Mouse (Mus musculus): Measurements from ENCODE around the gene Tlk1. TPM values are rescaled to one million over a fixed set of nuclear protein-coding genes. Genes with fewer than 3 reads are reported as not detected.

Tlk1 gene
- polyA plus RNA-seq, 1 experiment from 2014 or later, result 101 TPM

DNA sequence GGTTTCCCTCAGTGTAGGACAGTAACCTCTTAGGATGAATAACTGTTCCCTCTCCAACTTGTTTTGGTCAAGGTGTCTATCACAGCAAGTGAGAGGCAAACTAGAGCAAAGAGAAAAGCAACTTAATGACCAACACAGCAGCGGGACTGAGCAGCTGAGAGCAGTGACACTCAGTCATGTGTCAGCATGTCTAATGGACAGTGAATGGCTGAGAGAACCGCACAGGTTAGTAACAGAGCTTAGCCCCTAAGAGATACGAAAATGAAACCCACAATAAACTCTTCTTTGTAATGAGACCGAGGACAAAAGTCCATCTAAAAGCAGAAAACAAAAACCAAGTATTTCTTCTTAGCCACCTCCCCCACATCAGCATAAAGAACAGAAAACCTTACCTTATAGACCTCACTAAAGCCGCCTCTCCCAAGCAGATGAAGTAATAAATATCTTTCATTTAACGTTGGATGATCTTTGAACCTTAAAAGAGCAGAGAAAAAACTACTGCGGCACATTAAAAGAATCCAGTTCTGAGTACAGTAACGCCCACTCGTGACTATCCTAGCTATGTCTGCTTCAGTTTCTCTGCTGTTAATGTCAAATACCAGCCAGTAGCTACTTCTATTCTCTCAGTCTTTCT lies 101.8 kb downstream of the Tlk1 start:
- WGBS (ENCODE audit: missing documents), result 95% methylated on average over 9 of the region's 9 CpGs
- H3K79me2 ChIP-seq (ENCODE audit: inconsistent target), result no peaks in the 10 kb centered on the region
- no peak overlapping the region for H3K4me3 ChIP-seq (ENCODE audit: inconsistent target)
- no peak overlapping the region for H3K27ac ChIP-seq
- peaks cover 63% of the 10 kb centered on the region for H3K36me3 ChIP-seq (ENCODE audit: inconsistent target)

DNA sequence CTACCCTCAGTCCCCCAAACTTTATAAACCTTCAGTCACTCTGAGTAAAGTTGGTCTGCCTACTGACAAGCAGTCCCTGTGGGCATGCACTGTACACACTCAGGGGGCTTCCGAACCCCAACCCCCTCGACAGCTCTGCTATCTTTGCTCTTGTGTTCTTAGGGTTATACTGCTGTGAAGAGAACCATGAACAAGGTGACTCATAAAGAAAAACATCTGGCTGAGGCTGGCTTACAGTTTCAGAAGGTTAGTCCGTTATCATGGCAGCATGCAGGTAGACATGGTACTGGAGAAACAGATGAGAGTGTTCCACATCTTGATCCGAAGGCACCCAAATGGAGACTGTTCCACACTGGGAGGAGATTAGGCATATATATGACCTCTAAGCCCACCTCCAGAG lies 114.7 kb downstream of the Tlk1 start:
- Histone ChIP-seq H3K36me3 (ENCODE audit: inconsistent target) (peaks cover 54% of the 10 kb centered on the region), H3K4me3 (ENCODE audit: inconsistent target) (no peak overlapping the region), H3K27ac (no peak overlapping the region), H3K79me2 (ENCODE audit: inconsistent target) (no peaks in the 10 kb centered on the region)
- WGBS (ENCODE audit: missing documents), result 100% methylated on average over 4 of the region's 4 CpGs

DNA sequence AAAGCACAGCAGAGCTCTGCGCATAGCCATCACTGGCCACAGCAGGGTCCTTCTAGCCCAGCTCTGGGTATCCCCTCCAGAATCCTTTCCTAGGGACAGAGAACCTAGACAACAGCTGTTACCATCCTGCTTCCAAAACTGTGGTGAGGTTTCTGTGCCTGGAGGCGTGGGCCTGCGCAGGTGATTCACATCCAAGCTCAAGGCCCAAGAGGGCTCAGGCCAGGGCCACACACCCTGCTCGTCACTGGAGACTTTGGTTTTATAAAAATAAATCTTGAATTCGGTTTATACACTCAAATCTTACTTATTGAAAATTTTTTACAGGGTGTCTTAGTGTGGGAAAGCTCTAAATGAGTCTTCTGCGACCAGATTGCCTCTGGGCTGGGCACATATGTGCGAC lies 115.3 kb downstream of the Tlk1 start:
- H3K27ac ChIP-seq, result no peak overlapping the region
- 91% methylated on average over 7 of the region's 7 CpGs for WGBS (ENCODE audit: missing documents)
- no peaks in the 10 kb centered on the region for H3K79me2 ChIP-seq (ENCODE audit: inconsistent target)
- no peak overlapping the region for H3K4me3 ChIP-seq (ENCODE audit: inconsistent target)
- H3K36me3 ChIP-seq (ENCODE audit: inconsistent target), result peaks cover 48% of the 10 kb centered on the region

DNA sequence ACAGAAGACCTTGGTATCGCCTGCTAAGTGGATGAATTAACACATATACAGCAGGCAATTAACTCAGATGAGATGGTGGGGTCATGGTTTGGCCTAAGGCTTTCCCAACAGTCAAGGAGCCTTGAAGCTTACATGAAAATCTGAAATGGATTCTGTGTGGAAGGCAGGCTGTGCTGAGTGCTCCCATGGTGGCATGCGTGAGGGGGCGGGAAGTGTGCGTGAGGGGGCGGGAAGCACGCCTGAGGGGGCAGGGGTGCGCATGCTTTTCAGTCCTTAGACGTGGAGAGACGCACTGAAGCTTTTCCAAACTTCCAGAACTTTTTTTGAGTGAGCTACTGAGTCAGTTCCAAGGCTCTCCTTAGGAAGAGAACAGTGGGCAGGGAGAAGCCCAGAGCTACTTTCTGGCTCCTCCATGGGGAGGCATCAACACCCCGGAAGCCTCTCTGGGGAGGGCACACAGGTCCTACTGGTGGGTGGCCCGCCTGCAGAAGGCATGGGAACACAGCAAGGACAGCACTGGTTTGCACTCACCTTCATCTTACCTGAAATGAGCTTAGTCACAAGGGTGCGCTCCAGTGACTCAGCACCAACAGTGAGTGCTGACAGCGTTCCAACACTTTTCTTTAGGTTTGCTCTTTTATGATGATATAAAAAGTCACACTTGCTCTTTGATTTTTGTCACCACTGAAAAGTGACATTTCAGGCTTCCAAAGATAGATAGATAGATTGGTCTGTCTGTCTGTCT lies 116.4 kb downstream of the Tlk1 start:
- H3K36me3 ChIP-seq (ENCODE audit: inconsistent target), result peaks cover 38% of the 10 kb centered on the region
- H3K27ac ChIP-seq, result no peak overlapping the region
- H3K79me2 ChIP-seq (ENCODE audit: inconsistent target), result no peaks in the 10 kb centered on the region
- H3K4me3 ChIP-seq (ENCODE audit: inconsistent target), result no peak overlapping the region
- WGBS (ENCODE audit: missing documents), result 89% methylated on average over 9 of the region's 13 CpGs

DNA sequence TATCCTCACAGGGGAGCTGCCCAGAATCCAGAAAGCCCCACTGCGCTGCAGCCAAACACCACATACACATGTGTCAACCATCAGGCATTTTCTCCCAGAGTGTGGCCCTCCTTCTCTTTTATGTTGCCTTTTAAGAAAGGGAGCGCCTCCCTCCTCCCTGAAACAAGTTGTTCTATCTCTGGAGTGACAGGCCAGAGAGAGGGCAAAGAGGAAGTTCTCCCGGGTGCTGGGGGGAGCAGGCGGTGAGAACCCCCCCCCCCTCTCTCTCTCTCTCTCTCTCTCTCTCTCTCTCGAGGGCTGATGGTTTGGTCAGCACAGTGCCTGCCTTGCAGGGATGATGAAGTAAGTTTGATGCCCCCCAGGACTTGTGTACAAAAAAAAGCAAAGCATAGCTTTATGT lies 123.1 kb downstream of the Tlk1 start:
- H3K4me3 ChIP-seq (ENCODE audit: inconsistent target), result no peak overlapping the region
- 31% methylated on average over 3 of the region's 5 CpGs for WGBS (ENCODE audit: missing documents)
- H3K36me3 ChIP-seq (ENCODE audit: inconsistent target), result no peaks in the 10 kb centered on the region
- H3K27ac ChIP-seq, result no peak overlapping the region
- no peaks in the 10 kb centered on the region for H3K79me2 ChIP-seq (ENCODE audit: inconsistent target)

DNA sequence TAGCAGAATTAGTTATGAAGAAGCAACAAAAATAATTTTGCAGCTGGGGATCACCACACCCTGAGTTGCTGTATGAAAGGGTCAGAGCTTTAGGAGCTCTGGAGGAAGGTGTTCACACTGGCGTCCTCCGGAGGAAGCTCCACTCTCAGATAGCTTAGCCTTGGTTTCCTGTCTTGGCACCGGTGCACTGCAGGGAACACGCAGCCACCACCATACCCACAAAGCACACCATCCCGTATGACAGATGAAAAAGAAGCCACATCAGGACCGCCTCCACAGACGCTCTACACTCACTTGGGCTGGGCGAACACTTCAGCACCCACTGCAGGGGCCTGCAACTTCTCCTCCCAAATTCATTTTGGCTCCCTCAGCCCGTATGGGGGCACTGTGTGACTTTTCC lies 124.0 kb downstream of the Tlk1 start:
- Histone ChIP-seq H3K4me3 (ENCODE audit: inconsistent target) (no peak overlapping the region), H3K36me3 (ENCODE audit: inconsistent target) (no peaks in the 10 kb centered on the region), H3K27ac (no peak overlapping the region), H3K79me2 (ENCODE audit: inconsistent target) (no peaks in the 10 kb centered on the region)
- WGBS (ENCODE audit: missing documents), result 48% methylated on average over 9 of the region's 9 CpGs

DNA sequence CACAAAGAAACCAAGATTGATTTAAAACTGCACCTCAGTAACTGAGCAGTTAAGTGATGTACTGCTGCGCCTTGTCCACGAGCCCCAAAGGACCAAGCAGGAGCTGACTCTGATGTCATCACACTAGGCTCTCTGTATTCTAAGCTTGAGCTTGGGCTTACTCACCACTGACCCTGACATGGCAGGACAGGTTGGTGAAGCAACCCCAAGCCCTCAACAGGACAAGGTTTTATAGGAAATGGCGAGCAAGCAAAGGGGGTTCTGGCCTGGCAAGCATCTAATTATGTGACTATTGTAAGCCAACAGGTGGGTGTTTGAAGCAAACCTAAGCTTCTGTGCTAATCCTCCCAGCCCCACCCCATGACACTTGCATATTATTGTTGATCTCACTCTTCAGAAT lies 124.7 kb downstream of the Tlk1 start:
- Histone ChIP-seq H3K27ac (no peak overlapping the region), H3K4me3 (ENCODE audit: inconsistent target) (no peak overlapping the region), H3K79me2 (ENCODE audit: inconsistent target) (no peaks in the 10 kb centered on the region), H3K36me3 (ENCODE audit: inconsistent target) (no peaks in the 10 kb centered on the region)
- WGBS (ENCODE audit: missing documents), result 97% methylated on average over 3 of the region's 3 CpGs

DNA sequence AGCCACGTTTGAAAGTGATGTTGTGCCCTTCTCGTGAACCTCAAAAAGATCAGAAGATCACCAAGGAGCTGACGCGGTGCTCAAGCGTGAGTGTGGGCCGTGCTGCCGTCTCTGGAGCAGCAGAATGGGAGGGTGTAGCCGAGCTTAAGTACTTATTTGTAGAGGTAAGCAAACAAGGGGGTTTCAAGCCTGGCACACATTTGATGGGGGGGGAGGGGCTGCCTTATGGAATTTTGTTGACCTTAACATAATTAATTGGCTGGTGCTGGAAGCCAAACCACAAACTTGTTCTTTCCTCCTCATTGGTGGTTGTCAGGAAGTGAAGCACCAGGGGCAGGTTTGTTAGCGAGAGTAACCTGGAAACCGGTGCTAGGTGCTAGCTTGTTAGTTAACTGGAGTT lies 129.8 kb downstream of the Tlk1 start:
- no peak overlapping the region for H3K27ac ChIP-seq
- H3K36me3 ChIP-seq (ENCODE audit: inconsistent target), result peaks cover 23% of the 10 kb centered on the region
- no peak overlapping the region for H3K4me3 ChIP-seq (ENCODE audit: inconsistent target)
- H3K79me2 ChIP-seq (ENCODE audit: inconsistent target), result no peaks in the 10 kb centered on the region
- WGBS (ENCODE audit: missing documents), result 96% methylated on average over 9 of the region's 10 CpGs

DNA sequence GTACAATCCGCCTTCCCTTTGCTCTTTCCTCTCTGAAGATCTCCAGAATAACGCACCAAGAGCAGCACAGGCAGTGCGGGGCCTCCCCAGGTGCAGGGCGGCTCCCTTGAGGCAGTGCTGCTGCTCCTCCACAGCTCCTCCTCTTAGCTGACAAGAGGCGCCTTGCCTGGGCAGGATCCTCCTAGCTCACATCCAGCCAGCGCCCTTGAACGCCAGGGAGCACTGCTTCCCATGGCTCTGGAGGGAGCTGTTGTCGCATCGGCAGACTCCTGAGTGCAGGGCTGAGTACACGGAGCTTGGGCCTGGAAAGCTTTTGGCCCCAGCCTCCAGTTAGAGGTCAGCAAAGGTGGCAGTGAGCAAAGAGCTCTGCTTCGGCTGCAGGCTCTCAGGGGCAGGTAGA lies 135.3 kb downstream of the Tlk1 start:
- WGBS (ENCODE audit: missing documents), result 94% methylated on average over 10 of the region's 11 CpGs
- Histone ChIP-seq H3K27ac (no peak overlapping the region), H3K36me3 (ENCODE audit: inconsistent target) (peaks cover 78% of the 10 kb centered on the region), H3K4me3 (ENCODE audit: inconsistent target) (no peak overlapping the region), H3K79me2 (ENCODE audit: inconsistent target) (no peaks in the 10 kb centered on the region)

DNA sequence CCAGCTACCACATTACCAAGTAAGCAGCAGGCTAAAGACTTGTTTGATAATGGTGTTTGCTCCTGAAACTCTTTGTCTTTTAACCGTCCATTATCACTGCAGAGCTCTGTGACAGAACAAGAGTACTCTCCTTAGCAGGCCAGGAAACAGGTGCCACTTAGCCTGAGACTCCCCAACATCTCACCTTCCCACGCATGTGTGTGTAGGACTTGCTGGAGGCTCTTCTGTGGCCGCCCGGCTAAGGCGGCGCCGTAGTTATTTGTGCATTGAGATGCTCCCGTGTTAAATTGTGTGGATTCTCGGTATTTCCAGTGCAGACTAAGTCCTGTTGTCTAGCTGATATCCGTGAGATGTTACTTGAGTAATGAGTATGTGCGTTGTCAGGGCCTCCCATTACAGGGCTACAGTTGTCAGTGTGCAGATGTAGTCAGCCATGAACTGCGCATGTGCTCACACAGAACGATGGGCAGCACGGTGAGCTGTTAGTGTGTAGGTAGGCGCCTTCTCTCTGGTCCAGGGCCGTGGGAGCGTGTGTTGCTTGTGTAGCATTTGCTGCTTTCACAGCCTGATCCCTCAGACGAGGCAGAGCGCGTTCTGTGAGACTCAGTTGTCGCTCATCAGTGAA lies 137.0 kb downstream of the Tlk1 start:
- H3K27ac ChIP-seq, result no peak overlapping the region
- no peak overlapping the region for H3K4me3 ChIP-seq (ENCODE audit: inconsistent target)
- H3K36me3 ChIP-seq (ENCODE audit: inconsistent target), result peaks cover 93% of the 10 kb centered on the region
- 95% methylated on average over 16 of the region's 21 CpGs for WGBS (ENCODE audit: missing documents)
- no peaks in the 10 kb centered on the region for H3K79me2 ChIP-seq (ENCODE audit: inconsistent target)

DNA sequence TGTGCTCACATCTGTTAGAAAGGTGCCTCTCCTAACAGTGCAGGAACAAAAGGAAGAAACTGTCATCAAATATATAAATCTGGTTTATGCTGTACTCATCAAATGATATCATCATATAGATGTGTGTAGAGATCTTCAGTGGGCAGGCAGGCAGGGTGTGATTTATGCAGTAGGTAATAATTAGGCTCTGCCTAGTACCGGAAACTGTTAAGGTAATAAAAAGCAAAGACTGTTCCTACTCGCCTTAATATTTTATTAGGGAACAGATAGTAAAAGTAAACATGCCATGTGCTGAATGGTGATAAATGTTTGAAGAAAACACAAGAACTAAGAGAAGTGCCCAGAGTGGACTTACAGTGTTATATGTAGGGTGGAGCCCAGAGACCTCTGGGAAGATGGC lies 143.2 kb downstream of the Tlk1 start:
- Histone ChIP-seq H3K4me3 (ENCODE audit: inconsistent target) (no peak overlapping the region), H3K79me2 (ENCODE audit: inconsistent target) (no peaks in the 10 kb centered on the region), H3K27ac (no peak overlapping the region), H3K36me3 (ENCODE audit: inconsistent target) (peaks cover 91% of the 10 kb centered on the region)
- WGBS (ENCODE audit: missing documents), result 95% methylated on average over 2 of the region's 2 CpGs

DNA sequence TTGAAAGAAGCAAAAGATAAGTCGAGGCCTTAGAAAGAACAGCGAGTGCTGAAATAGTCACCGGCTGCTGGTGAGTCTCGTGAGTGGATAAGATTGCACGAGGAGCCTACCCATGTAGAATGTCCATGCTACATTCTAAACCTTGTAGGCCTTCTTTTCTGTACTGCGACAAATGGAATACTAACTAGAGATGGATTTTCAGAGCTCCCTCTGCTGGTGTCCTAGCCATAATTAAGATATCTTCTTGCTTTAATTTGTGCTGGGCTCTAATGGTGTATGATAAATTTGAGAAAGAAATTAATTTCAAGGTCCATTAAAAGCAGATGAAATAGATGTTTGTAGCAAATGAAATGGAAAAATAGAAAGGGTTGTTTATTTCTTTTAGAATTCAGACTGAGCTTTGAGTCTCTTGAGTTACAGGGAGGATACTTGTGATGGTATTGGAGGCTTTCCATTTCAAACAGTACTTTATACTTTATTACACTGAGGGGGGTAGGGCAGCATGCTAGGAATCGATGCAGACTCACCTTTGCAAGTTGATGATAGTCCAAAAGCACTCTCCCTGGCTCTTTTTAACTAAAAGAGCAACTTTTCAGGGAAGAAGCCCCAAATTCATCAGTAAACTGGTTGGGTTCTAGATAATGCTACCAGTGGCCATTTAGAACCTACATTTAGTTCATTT lies 151.9 kb downstream of the Tlk1 start:
- H3K79me2 ChIP-seq (ENCODE audit: inconsistent target), result peaks cover 83% of the 10 kb centered on the region

DNA sequence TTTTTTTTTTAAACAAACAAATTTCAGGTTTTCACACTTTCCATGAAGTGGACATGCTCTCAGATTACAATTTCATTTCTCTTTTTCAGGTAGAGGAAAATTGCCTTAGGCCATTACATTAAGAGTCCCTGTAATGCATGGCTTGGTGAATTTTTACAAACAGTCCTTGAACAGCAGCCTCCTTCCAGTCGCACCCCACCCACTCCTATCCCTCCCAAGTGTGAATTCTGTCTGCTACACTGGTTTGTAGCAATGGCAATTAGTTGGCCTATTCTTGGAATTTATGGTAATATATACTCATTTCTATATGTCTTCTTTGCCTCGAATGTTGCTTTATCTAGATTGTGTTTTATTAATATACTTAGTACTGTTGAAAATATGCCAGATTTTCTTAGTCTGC lies 153.1 kb downstream of the Tlk1 start:
- WGBS (ENCODE audit: missing documents), result 95% methylated on average over 2 of the region's 2 CpGs
- Histone ChIP-seq H3K4me3 (ENCODE audit: inconsistent target) (no peak overlapping the region), H3K27ac (no peak overlapping the region), H3K79me2 (ENCODE audit: inconsistent target) (peaks cover 94% of the 10 kb centered on the region), H3K36me3 (ENCODE audit: inconsistent target) (0 out of 2 replicates have a peak, but pooled peaks cover under 1% of the 10 kb centered on the region)

More for the DNA sequence above, 151.9 kb downstream of the Tlk1 start:
- no peak overlapping the region for H3K27ac ChIP-seq
- H3K36me3 ChIP-seq (ENCODE audit: inconsistent target), result peaks cover 11% of the 10 kb centered on the region; the same call in 1 of the 2 replicates
- H3K4me3 ChIP-seq (ENCODE audit: inconsistent target), result no peak overlapping the region
- WGBS (ENCODE audit: missing documents), result 92% methylated on average over 7 of the region's 7 CpGs

DNA sequence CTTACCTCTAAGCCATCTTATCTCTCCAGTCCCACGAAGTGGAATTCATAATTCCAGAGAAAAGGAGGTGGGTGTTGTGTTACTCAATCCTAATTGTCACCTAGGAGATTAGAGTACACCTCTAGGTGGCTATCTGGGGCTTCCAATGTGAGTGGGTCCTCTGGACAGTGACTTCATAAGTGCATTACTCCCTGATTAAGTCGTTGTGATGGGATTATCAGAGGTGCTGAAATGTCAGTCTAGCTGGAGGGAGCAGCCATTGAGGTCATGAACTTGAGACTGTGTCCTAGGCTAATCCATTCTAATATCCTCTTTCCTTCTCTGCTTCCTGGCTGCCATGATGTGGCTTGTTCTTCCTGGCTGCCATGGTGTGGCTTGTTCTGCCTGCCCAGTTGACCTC lies 155.6 kb downstream of the Tlk1 start:
- 95% methylated on average over 2 of the region's 2 CpGs for WGBS (ENCODE audit: missing documents)

DNA sequence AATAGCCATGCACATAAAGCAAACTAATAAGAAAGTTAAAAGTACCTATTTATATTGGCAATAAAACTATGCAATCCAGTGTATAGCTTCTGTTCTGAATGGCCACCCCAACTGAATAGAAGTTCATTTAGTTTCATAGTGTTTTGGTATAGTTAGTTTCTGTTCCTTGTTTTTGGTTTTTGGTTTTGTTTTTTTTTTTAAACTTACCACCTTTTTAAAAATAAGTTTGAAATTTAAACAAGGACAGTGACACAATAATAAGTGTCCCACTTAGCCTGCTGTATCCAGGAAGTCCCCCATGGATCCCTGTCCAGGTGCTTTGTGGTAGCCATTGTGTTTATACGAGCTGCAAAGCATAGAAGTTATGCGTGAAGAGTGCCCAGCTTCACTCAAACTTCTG lies 156.3 kb downstream of the Tlk1 start:
- H3K36me3 ChIP-seq (ENCODE audit: inconsistent target), result no peaks in the 10 kb centered on the region
- peaks cover 100% of the 10 kb centered on the region for H3K79me2 ChIP-seq (ENCODE audit: inconsistent target)
- no peak overlapping the region for H3K27ac ChIP-seq
- H3K4me3 ChIP-seq (ENCODE audit: inconsistent target), result no peak overlapping the region
- 22% methylated on average over 2 of the region's 2 CpGs for WGBS (ENCODE audit: missing documents)

More for the DNA sequence above, 155.6 kb downstream of the Tlk1 start:
- Histone ChIP-seq H3K36me3 (ENCODE audit: inconsistent target) (no peaks in the 10 kb centered on the region), H3K27ac (no peak overlapping the region), H3K79me2 (ENCODE audit: inconsistent target) (peaks cover 100% of the 10 kb centered on the region), H3K4me3 (ENCODE audit: inconsistent target) (no peak overlapping the region)

Data from macrophage (primary cell).